Mouse (Mus musculus) liver, adult 2 months (tissue): ENCODE measurements around the gene Krt78.

ENCODE experiments used
- CTCF ChIP-seq: fragments of 200-500 bp; IDR thresholded peaks from 2 replicates; pipeline ENCODE4 v1.5.1; 2011; ENCODE audit warnings: low read depth, low read length, control low read depth
- POLR2A ChIP-seq: fragments of 200-500 bp; IDR thresholded peaks from 2 replicates; pipeline ENCODE4 v1.6.1; 2011; ENCODE audit warnings: low read length, control low read depth; ENCODE audit not compliant: insufficient read depth; ENCODE audit errors: extremely low read depth

GRCm38 (mm10) chr15:101988119-101988518 is 34.0 kb upstream of the Krt78 start:
- TF ChIP-seq POLR2A = no peak
- TF ChIP-seq CTCF = peak; percentile 86
